Mouse (Mus musculus): ENCODE measurements at regions not wholly inside any gene's neighbourhood (a gene's known extent, or its start where the extent isn't known, plus 50 kb on each side); places are given as distances from the start of the nearest gene placed in this dataset.

DNA sequence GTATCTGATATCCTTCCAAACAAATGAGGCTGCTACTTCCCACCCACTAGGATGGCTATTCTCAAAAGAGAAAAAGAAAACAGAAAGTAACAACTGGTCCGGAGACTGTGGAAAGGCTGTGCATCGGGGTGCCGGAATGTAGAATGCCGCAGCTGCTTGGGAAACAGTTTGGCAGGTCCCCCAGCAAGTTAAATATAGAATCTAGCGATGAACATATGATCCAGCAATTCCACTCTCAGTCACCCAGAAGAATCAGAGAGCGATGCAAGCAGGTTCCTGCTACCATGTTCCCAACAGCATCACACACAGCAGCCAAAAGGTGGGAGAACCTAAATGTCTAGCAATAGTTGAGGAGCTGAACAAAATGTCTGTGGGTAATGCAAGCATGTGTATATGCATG lies 528.3 kb upstream of the Gm19410 start:
- DNase-seq = no peak

- no peak for DNase-seq
Observed at GRCm38 (mm10) chr8:35240884-35241283, 524.7 kb upstream of the Gm19410 start.

GRCm38 (mm10) chr8:35243555-35243954 lies 522.0 kb upstream of the Gm19410 start:
- no peak for DNase-seq

DNA sequence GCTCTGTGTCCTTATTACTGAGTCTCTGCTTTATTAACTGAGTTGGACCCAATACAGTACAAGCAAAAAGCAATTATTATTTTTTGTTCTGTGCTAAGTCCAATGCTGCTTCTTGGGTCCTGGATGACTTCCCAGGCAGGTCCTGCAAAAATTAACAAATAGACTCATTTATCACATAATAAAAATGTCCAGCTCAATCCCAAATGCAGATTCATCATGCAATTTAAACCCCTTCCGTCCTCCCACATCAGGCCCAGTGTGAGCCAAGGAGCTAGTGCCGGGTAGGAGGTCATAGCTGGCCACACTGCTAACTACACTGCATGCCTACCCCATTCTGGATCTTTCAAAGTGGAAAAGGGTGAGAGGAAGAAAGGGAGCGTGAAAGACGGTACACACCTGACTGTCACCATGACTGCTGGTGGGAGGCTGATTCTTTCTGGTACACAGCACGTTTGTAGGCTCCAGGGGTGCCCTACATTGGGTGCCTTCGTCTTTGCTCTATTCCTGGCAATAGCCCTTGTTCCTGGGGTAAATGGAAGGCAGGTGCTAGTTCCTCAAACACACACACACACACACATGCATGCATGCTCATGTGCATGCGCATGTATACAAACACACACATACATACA lies 515.7 kb upstream of the Gm19410 start:
- no peak for DNase-seq

DNA sequence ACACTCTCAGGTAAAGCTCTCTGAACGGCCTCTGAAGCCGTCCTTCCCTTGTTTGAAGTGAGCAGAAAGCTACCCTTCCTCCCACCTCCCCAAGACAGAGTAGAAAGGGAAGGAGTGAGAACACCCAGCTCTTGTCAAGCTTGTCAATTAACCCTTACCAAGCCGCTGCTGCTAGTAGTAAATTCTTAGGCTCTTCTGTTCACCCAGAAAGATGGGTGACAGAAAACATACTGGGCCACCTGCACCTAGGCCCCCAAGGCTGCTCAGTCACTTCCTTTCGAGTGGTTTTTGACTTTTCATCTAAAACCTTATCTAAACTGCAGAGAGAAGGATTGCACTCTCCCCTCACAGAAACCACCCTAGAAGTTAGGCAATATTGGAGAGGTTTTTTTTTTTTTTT lies 514.9 kb upstream of the Gm19410 start:
- no peak for DNase-seq

DNA sequence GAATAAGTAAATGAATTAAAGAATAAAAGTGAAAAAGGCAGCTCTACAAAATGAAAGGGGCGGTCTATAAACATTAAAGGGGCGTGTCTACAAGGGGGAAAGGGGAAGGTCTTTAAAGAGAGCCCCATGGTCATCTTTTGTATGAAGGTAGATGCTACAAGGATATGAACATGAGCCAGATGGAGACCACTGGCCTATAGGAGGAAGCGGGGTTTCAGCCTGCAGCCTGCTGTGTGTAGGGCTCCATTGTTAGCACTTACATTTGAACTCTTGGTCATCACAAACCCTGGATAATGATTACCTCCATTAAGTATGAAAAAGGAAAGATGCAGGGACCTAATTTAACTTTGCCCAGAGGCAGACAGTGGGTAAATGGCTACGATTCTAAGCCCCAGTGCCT lies 511.6 kb upstream of the Gm19410 start:
- no peak for DNase-seq

DNA sequence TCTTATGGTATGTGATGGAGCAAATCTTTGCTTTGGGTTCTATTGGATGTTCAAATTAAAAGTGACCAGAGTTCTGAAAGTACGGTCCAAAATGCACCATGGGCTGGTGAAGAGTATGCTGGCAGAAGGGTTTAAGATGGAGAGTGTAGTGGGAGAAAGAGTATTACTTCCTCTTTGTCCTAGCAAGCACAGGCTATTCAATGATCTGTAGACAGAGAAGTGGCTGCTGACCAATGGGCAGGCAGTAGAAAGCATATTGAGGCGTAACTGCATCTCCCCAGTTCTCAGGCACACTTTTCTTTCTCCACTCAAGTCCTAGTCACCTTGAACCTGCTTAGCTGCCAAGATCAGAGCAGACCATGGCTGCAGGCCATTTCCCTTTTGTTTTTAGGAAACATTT lies 510.3 kb upstream of the Gm19410 start:
- DNase-seq = no peak

DNA sequence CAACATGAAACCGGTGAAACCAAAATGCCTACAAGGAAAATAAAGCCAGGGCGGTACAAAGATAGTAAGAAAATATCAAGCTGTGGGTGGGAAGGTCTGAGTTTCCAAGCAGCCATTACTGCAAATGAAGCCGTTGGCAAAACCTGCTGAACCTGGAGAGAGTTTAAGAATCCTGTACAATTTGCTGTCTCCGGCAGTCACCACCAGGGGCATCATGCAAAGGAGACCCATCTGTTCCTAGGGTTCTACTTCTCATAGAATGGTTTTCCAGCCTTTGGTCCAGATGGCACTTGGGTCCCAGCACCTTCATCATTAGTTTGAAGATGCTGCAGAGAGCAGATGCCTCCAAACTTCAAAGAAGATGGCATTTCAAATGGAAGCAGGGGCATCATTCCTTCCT lies 508.6 kb upstream of the Gm19410 start:
- DNase-seq = no peak

GRCm38 (mm10) chr8:35268221-35268620 lies 497.4 kb upstream of the Gm19410 start:
- no peak for DNase-seq

GRCm38 (mm10) chr8:35268986-35269385 lies 496.6 kb upstream of the Gm19410 start:
- DNase-seq = no peak

DNA sequence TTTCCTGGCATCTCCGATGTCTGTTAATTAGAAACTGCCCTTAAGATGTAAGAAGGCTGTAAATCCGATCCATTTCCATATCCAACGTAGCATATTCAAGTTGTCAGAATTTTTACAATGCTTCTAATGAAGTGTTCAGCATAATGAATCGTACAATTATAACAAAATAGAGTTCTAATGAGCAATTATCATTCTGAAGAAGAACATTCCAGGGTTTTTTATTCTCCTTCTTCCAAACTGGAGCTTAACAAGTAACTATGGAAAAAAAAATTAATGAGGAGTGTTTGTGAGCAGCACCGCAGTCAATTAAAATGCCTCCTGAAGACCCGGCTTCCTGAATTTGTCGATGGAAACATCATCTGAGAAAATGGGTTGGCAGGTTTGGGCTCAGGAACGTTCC lies 489.6 kb upstream of the Gm19410 start:
- no peak for DNase-seq

DNA sequence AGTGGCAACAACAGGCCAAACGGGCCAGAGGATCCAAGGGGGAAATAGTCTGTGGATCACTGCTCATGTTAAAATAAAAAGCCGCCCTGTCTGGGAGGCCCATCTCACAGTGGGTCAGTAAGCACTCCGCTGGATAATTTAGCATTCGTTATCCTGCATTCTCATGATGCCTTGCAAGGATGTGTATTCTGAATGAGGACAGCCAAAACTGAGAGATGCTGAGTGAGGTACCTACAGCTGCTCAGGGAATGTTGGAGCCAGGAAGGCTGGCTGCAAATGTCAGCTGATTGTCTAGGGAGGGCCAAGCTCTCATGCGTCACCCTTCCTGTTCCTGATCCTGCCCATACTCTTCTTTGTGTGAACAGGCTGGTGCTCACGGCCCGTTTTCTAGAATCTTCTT lies 489.1 kb upstream of the Gm19410 start:
- DNase-seq = no peak

DNA sequence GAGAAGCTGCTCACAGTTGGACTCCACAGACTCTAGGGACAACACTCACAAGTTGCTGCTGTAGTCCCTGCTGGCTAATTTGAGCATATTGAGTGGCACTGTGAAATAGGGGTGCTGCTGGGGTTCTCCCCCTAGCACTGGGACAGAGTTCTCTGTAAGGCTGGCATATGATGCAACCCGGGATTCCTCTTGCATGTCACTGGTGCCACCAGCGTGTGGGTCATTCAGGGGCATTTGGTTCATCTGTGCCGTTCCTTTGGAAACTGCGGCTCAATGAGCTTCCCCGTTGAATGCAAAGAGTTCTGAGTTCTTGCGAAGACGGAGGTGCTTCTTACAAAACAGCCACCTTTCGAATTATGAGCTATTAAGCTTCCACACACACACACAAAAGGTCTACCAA lies 486.6 kb upstream of the Gm19410 start:
- no peak for DNase-seq

- DNase-seq = no peak
Observed at GRCm38 (mm10) chr8:35280741-35281140, 484.8 kb upstream of the Gm19410 start.

GRCm38 (mm10) chr8:35283366-35283765 lies 482.2 kb upstream of the Gm19410 start:
- no peak for DNase-seq

GRCm38 (mm10) chr8:35289018-35289417 lies 476.6 kb upstream of the Gm19410 start:
- no peak for DNase-seq

DNA sequence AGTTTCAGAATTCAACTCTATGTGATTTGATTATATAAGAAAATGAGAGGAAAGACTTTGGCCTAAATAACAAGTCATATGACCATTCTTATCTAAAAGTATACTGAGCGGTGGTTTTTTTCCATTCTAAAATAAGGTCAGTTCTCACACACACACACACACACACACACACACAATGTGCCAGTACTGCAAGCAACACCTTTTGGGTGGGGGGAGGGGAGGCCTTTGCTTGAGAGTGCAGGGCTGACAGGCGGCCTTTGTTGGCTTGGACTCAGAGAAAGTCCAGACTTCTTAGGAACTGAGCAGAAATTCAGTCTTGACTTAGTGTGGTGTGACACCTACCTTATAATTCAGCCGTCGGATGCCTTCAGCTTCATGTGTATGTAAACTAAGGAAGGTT lies 475.6 kb upstream of the Gm19410 start:
- DNase-seq = no peak

DNA sequence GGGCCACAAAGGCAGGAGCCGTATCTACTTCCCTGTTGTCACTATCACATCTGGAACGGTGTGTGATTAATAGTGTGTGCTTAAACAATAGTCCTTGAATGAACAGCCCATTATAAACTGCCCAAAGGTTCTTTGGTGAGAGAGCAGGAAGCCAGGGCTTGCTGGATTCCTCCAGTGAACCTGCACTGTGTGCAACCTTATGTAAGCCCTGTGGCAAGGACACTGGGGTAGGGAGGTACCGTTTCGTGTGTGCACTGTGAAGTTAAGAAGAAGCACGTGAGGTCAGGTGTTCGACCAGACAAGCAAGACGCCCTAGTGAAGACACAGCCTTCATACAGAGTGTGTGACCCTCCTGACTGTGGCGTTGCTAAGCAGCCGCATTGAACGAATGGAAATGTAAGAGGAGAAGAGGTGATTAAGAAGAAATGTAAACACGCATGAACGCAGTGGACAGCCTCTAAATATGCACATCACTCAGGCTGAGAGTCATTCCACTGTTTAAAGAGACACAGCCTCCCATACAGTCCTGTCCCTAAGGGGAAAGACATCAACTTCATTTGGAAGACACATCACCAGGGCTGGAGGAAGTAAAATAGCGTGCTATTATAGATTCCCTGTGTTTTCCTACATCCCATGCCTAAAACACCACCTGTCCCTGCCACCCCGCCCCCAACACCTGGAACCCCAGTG lies 472.0 kb upstream of the Gm19410 start:
- no peak for DNase-seq

DNA sequence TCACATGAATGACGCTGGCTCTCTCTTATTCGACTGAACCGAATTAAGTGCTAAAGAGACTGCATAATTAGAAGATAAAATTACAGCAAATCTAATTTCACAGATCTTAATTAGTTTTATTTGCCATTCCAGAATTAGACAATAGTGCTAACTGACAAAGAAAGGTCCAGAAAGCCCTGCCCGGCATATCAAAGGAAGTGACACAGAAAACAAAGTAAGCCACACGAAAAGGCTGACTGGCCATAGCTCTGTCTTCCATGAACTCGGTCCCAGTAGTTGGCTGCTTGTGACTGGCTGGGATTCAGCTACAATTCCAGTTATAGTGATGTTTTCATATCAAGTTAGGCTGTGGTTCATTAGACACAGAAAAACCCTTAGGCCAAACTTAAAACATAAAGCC lies 468.7 kb upstream of the Gm19410 start:
- DNase-seq = no peak

GRCm38 (mm10) chr8:35299088-35299487 lies 466.5 kb upstream of the Gm19410 start:
- no peak for DNase-seq

DNA sequence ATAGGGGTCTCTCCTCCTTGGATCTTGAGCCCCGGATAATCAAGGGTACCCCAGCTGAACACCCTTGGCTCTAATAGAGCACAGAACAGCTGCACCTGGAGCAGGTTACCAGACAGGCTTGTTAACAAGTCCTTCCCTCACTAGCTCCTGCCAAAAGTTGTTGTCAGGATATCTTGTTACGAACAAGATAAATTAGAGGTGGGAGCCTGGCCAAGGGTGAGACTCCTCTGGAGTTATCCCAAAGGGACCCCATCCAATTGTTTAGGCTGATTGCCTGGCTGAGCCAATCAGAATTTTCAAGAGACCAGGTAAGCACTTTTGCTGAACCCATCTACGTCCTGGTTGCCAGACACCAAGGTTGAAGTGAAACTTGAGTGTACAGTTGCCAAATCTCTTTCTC lies 465.2 kb upstream of the Gm19410 start:
- no peak for DNase-seq

GRCm38 (mm10) chr8:35300881-35301521 lies 464.6 kb upstream of the Gm19410 start:
- no peak for DNase-seq

DNA sequence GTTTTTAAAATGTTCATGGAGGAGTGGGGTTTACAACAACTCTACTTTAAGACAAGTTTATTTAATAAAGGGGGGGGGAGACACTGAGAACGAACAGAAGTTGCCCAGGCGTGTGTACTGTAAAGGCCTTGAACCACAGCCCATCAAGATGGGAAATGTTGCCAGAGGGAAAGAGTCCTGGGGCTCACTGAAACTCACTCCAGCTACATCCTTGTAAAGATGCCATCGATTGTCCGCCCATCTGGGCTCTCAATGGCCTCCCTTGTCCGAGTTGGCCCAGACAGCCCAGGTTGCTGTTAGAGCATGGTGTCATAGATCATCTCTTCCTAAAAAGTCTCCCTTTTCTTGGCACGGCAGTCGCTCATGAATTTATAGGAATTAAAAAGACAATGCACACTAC lies 462.7 kb upstream of the Gm19410 start:
- DNase-seq = no peak
